Mouse (Mus musculus) forebrain, embryonic 12.5 days (tissue): ENCODE results near the gene Smim24. TPM values are rescaled to one million over a fixed set of nuclear protein-coding genes. Genes with fewer than 3 reads are reported as not detected.
A peak's percentile ranks its signal among the peaks of the same experiment; 100 is the strongest.

Experiments used
- ATAC-seq: fragments of 200-750 bp; cut with Nextera tagmentation; 2 replicates; pipeline ENCODE4 v1.8.0; 2017; ENCODE audit warnings: moderate TSS enrichment; ENCODE audit not compliant: low FRiP score
- H3K27ac ChIP-seq: fragments of 300-500 bp; sonication (generic); 2 replicates; pipeline ENCODE4 v1.5.1; 2016; ENCODE audit warnings: mild to moderate bottlenecking
- H3K27me3 ChIP-seq: fragments of 300-500 bp; sonication (generic); 2 replicates; pipeline ENCODE4 v1.6.1; 2016; ENCODE audit warnings: mild to moderate bottlenecking
- H3K36me3 ChIP-seq: fragments of 300-500 bp; sonication (generic); replicated peaks from 2 replicates; pipeline ENCODE4 v1.6.1; 2016; ENCODE audit warnings: mild to moderate bottlenecking
- H3K4me1 ChIP-seq: fragments of 300-500 bp; sonication (generic); 2 replicates; pipeline ENCODE4 v1.6.1; 2016
- H3K4me2 ChIP-seq: fragments of 300-500 bp; sonication (generic); 2 replicates; pipeline ENCODE4 v1.6.1; 2016; ENCODE audit warnings: mild to moderate bottlenecking, moderate library complexity
- H3K4me3 ChIP-seq: fragments of 300-500 bp; sonication (generic); replicated peaks from 2 replicates; pipeline ENCODE4 v1.5.1; 2016; ENCODE audit warnings: mild to moderate bottlenecking
- H3K9ac ChIP-seq: fragments of 300-500 bp; sonication (generic); 2 replicates; pipeline ENCODE4 v1.6.1; 2016; ENCODE audit warnings: mild to moderate bottlenecking
- H3K9me3 ChIP-seq: fragments of 300-500 bp; sonication (generic); 2 replicates; pipeline ENCODE4 v1.6.1; 2016
- WGBS: fragments of 180-500 bp; shearing (Covaris S2); methylation state at CpG from one replicate; pipeline ENCODE4 v1.1.7; 2016; 5-methylcytosine and 5-hydroxymethylcytosine counted together
- polyA plus RNA-seq: library from polyadenylated mRNA; unstranded; fragments of >200 nt; fragmentation: Nextera tagmentation; extraction: Ambion mirVana; gene quantifications from 2 replicates; pipeline ENCODE4 v1.2.1, GENCODE M21; 2016

Smim24 gene
- polyA plus RNA-seq, 1 experiment from 2014 or later, result 2.6 TPM

DNA sequence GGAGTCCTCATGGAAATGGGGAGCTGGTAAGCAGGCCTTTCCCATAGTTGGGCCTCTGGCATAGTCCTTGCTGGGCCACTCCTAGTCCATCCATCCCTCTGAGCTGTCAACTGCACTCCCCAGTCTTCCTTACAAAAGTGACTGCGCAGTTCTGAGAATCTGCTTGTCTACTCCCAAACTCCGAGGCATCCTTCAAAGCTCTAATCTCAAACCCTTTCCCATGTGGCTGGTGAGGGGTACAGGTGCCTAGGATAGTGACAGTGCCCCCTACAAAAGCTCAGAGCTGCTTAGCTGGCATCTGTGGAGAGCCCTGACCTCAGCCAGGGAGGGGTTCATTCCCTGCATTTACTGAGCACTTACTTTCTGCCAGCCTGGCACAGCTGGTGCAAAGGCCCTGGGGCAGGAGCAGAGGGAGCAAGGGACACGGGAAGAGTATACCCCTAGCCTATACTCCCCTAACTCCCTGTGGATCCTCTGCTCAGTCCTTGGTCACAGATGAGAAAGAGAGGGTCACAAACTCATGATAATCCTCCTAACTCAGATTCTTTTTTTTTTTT is 29.9 kb downstream of the Smim24 start:
- H3K4me1 ChIP-seq, result peaks cover 44% of the 10 kb centered on the region
- no peak for ATAC-seq
- peaks cover 63% of the 10 kb centered on the region for H3K27me3 ChIP-seq

DNA sequence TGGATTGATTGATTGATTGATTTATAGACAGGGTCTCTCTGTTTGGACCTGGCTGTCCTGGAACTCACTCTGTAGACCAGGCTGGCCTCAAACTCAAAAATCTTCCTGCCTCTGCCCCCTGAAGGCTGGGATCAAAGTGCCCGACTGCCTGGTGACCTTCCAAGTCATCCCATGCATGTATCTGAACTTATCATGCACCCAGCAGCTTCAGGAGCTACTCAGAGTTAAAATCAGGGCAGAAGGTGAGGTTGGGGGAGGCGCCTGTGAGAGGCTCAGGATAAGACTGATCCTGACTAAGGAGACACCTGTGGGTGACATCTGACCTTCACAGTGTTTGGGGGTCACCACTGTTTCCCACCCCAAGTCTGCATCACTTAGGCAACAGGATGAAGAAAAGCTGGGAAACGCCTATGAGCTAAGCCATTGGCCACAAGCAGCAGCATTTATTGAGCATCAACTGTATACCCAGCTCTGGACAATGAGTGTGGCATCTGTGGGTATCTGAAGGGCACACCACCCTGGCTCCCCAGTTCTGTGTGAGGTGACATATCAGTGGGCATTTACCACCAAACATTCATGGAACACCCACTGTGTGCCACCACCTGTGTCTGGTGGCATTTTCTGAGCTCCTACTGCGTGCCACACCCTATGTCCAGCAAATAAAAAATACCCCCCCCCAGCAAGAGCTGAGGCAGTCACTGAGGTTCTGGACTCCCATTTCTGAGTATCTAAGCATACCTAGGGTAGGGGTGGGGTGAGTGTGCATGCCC is 30.8 kb downstream of the Smim24 start:
- H3K36me3 ChIP-seq, result 0 out of 2 replicates have a peak, but pooled peaks cover 6% of the 10 kb centered on the region
- H3K9me3 ChIP-seq, result no peaks in the 10 kb centered on the region
- no peak for ATAC-seq
- no peak overlapping the region for H3K4me2 ChIP-seq
- WGBS, result 66% methylated on average over 4 of the region's 4 CpGs
- 0 out of 2 replicates have a peak overlapping the region, but pooled peaks have one; percentile 13 for H3K27ac ChIP-seq
- peaks cover 35% of the 10 kb centered on the region for H3K4me1 ChIP-seq
- no peak overlapping the region for H3K9ac ChIP-seq
- peaks cover 68% of the 10 kb centered on the region for H3K27me3 ChIP-seq
- no peak overlapping the region for H3K4me3 ChIP-seq

More for the DNA sequence above, 29.9 kb downstream of the Smim24 start:
- Histone ChIP-seq H3K9me3 (no peaks in the 10 kb centered on the region), H3K9ac (no peak overlapping the region), H3K4me3 (no peak overlapping the region), H3K36me3 (0 out of 2 replicates have a peak, but pooled peaks cover 6% of the 10 kb centered on the region), H3K27ac (no peak overlapping the region), H3K4me2 (no peak overlapping the region)
- 77% methylated on average over 3 of the region's 3 CpGs for WGBS

DNA sequence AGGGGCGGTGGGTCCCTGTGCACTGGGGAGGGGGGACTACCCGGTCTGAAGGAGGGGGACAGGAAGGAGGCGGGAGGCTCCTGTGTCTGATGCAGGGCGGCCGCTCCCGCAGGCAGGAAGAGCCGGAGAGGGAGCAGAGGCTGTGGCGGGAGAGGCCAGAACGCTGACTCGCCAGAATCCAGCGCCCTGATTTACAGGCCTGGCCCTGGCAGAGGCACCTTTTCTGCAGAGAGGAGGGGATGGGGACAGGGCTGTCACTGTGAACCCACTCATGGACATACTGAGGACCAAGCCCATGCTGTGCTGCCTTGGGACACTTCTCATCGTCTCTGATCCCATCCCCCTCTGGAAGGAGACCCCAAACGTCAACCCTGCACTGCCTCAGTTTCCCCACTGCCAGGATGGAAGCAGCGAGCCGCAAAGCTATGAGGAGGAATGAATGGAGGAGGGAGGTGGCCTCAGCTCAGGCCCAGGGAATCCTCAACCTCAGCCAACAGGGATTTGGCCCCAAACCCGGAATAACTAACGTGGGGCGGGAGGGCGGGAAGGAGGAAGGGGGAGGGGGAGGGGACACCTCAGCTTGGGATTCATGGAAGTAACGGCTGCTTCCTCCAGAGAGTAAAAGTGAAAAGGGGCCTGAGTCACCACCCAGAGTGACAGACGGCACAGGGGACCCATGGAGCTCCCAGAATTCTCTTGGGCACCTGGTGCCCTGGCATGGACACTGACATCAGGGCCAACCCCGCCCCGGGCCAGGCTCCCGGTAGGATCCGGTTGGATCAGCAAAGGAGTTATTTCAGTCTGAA is 31.6 kb downstream of the Smim24 start:
- no peak overlapping the region for H3K4me3 ChIP-seq
- no peaks in the 10 kb centered on the region for H3K9me3 ChIP-seq
- H3K4me2 ChIP-seq, result peak overlapping the region; percentile 31
- peaks cover 35% of the 10 kb centered on the region for H3K4me1 ChIP-seq
- no peak overlapping the region for H3K9ac ChIP-seq
- 0 out of 2 replicates have a peak, but pooled peaks cover 6% of the 10 kb centered on the region for H3K36me3 ChIP-seq
- WGBS, result 4% methylated on average over 21 of the region's 25 CpGs
- H3K27ac ChIP-seq, result 0 out of 2 replicates have a peak overlapping the region, but pooled peaks have one; percentile 13
- peaks cover 73% of the 10 kb centered on the region for H3K27me3 ChIP-seq
- ATAC-seq, result no peak

DNA sequence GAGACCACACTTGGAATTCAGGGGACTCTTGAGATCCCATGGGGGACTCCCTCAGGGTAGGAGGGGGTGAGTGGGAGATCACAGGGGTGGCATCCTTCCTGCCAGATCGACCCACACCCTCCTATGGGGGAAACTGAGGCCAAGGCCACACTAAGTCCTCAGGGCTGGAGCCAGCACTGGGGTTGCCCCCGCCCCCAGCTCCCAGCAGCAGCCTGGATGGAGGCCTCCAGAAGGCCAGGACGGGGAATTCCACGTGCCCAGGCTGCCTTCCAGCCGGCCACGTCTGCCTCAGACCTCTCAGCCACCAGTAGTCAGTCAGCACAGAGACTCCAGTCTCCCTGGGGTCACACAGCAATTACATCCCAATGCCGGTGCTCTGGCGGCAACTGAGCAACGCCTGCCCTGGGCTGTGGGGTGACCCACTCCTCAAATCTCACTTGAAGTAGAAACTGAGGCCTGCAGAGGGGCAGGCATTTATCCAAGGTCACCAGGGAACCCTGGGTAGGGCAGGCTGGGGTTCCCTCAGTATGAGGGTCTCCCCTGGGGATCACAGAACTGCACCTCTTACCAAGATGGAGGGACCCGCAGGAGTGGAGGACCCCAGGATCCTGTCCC is 32.5 kb downstream of the Smim24 start:
- peaks cover 70% of the 10 kb centered on the region for H3K27me3 ChIP-seq
- H3K4me3 ChIP-seq, result no peak overlapping the region
- ATAC-seq, result no peak
- peaks cover 39% of the 10 kb centered on the region for H3K4me1 ChIP-seq
- H3K9ac ChIP-seq, result 0 out of 2 replicates have a peak overlapping the region, but pooled peaks have one; percentile 9
- no peak overlapping the region for H3K27ac ChIP-seq
- peak overlapping the region; percentile 31 for H3K4me2 ChIP-seq
- WGBS, result 22% methylated on average over 10 of the region's 10 CpGs
- no peaks in the 10 kb centered on the region for H3K36me3 ChIP-seq
- H3K9me3 ChIP-seq, result no peaks in the 10 kb centered on the region

DNA sequence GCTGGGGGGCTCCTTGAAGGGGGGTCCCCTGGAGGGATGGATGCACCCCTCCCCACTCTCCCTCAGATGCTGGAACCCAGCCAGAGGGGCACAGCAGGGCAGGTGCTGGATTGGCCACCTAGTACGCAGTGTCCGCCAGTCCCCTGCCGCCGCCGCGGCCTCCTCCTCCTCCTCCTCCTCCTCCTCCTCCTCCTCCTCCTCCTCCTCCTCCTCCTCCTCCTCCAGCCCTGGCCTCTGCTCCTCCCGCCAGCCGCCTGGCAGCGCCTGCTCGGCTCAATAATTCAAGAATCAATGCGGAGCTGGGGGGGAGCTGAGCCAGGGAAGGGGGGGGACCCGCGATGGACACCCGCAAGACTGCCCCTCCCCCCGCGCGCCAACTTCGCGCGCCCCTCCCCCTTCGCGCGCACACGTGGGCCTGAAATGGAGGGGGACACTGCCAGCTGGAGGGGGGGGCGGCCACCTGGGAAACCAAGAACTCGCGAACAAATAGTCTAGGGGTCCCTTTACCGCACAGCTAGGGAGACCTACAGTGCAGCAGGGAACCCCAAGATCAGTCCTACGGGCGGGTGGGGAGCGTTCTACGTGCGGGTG is 33.3 kb downstream of the Smim24 start:
- ATAC-seq, result no peak
- Histone ChIP-seq H3K4me3 (peak overlapping the region; percentile 39), H3K9ac (peak overlapping the region; percentile 53), H3K4me1 (peaks cover 43% of the 10 kb centered on the region), H3K9me3 (no peaks in the 10 kb centered on the region), H3K27ac (no peak overlapping the region), H3K4me2 (peak overlapping the region; percentile 63), H3K27me3 (peaks cover 69% of the 10 kb centered on the region), H3K36me3 (no peaks in the 10 kb centered on the region)
- WGBS, result under 1% methylated on average over 16 of the region's 33 CpGs

DNA sequence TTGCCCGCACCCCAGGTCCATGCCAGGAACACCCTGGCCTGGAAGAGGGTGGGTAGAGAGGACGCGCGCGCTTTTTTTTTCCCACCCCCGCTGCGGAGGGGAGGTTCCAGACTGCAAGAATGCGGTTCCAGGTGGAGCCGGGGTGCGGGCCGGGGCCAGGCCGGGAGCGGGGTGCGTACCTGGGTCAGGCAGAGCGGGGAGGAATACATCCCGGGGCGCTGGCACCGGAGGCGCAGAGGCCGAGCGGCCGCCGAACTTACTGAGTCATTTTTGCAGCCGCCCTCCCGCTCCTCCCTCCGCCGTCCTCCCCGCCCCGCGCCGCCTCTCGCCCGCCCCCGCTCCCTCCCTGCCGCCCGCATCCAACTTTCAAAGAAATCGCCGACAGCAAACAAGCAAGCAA is 34.0 kb downstream of the Smim24 start:
- 3% methylated on average over 27 of the region's 38 CpGs for WGBS
- no peaks in the 10 kb centered on the region for H3K9me3 ChIP-seq
- H3K27me3 ChIP-seq, result peaks cover 77% of the 10 kb centered on the region
- H3K27ac ChIP-seq, result no peak overlapping the region
- peak overlapping the region; percentile 63 for H3K4me2 ChIP-seq
- peak overlapping the region; percentile 53 for H3K9ac ChIP-seq
- H3K36me3 ChIP-seq, result no peaks in the 10 kb centered on the region
- ATAC-seq, result no peak
- H3K4me1 ChIP-seq, result peaks cover 47% of the 10 kb centered on the region
- H3K4me3 ChIP-seq, result peak overlapping the region; percentile 39

DNA sequence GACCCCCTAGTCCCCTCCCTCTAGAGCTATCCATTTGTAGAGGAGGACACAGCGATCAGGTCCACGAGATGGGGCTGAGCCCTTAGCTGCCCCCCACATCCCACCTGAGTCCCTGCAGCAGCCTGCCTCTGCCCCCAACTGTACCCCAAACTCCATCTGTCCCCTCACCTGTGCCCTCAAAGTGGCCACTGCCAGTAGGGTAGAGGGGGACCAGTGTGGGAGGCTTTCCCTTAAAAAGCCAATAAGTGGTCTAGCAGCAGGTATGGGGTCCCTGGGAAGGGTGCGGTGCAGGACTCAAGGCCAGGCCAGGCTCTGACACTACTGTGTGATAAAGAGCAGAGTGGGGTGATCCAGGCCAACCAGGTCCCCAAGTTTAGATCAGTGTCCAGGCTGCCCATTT is 34.5 kb downstream of the Smim24 start:
- H3K4me1 ChIP-seq, result peaks cover 47% of the 10 kb centered on the region
- WGBS, result 25% methylated on average over 3 of the region's 3 CpGs
- H3K9me3 ChIP-seq, result no peaks in the 10 kb centered on the region
- no peak for ATAC-seq
- H3K36me3 ChIP-seq, result no peaks in the 10 kb centered on the region
- peak overlapping the region; percentile 63 for H3K4me2 ChIP-seq
- peaks cover 76% of the 10 kb centered on the region for H3K27me3 ChIP-seq
- no peak overlapping the region for H3K27ac ChIP-seq
- peak overlapping the region; percentile 39 for H3K4me3 ChIP-seq
- 0 out of 2 replicates have a peak overlapping the region, but pooled peaks have one; percentile 2 for H3K9ac ChIP-seq

DNA sequence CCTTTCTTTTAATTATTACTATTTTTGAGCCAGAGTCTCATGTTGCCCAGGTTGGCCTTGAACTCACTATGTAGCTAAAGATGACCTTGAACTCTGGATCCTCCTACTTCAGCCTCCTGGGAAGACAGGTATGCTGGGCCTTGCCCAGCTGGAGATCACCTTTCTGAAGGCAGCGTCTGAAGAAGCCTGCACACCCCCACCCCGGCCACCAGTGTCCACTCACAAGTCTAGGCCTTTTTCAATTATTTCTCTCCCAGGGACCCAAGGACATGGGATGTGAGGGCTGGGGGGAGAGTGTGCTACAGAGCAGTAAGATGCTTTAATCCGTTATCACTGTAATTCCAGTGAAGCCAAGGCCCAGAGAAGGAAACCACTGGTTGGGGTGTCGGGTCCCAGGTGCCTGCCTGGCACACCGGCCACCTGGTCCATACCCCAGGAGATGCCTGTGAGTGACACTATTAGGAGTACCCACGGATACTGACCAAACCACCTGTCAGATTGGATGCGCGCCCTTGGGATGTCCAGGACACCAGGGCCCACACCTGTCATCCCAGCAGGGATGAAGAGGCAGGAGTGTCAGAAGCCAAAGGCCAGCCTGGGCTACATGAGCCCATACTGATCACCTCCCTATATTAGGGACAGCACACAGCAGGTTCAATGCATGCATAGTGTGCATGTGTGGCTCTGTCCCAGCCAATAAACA is 35.1 kb downstream of the Smim24 start:
- Histone ChIP-seq H3K9me3 (no peaks in the 10 kb centered on the region), H3K4me2 (no peak overlapping the region), H3K4me3 (no peak overlapping the region), H3K36me3 (no peaks in the 10 kb centered on the region), H3K9ac (no peak overlapping the region), H3K27ac (no peak overlapping the region), H3K27me3 (peaks cover 70% of the 10 kb centered on the region), H3K4me1 (peaks cover 48% of the 10 kb centered on the region)
- no peak for ATAC-seq
- WGBS, result 78% methylated on average over 8 of the region's 8 CpGs

DNA sequence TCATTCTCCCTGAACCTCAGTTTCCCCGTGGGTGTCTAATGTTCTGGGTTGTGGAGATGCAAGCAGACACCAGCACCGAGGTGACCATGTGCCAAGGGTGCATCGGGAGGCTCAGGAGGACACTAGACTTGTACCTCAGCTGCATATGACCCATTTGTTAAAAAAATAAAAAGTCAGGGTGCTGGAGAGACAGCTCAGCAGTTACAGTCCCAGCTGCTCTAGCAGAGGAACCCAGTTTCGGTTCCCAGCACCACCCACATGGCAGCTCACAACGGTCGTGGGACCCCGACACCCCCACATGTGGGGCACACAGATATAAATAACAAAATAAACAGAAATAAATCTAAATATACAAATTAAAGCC is 35.6 kb downstream of the Smim24 start:
- Histone ChIP-seq H3K4me1 (peaks cover 53% of the 10 kb centered on the region), H3K27ac (no peak overlapping the region), H3K9ac (no peak overlapping the region), H3K27me3 (peaks cover 69% of the 10 kb centered on the region), H3K4me3 (no peak overlapping the region), H3K9me3 (no peaks in the 10 kb centered on the region), H3K4me2 (no peak overlapping the region), H3K36me3 (no peaks in the 10 kb centered on the region)
- 92% methylated on average over 7 of the region's 7 CpGs for WGBS
- no peak for ATAC-seq

DNA sequence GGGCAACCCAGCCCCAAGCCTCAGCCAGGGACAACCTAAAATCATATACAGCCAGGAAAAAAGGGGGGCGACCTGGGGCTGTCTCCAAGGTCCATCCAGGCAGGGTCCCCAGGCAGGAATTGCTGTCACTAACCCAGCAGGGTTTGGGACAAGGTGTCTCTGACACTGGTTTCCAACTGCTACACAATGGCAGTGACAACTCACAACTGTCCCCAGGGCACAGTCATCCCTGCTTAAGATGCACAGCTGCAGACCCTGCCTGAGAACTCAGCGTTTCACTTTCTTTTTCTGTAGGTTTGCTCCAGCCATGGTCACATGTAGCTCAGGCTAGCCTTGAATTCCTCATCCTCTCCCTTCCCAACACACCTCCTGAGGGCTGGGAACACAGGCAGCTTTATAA is 36.2 kb downstream of the Smim24 start:
- H3K4me3 ChIP-seq, result peak overlapping the region; percentile 76

DNA sequence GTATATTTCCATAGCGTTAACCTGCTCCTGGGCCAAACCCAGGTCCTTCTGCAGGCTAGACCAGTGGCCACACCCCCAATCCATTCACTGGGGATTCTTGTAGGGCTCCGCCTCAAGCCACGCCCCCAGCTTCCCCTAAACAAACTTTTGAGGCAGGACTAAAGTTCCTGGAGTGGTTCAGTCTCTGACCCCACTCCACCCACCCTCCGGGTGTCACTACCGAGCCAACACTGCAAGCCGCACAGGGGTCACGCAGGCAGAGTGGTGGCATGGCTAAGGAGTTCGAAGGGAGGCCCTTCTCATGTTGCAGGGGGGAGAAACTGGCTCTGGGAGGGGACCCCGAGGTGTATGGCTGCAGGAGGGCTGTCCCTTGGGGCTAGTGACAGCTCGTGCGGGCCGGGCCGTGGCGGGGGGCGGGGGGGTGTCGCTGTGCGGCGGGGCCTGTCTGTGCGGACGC is 36.8 kb downstream of the Smim24 start:
- under 1% methylated on average over 20 of the region's 20 CpGs for WGBS
- peak overlapping the region; percentile 89 for H3K27ac ChIP-seq
- no peaks in the 10 kb centered on the region for H3K9me3 ChIP-seq
- peaks cover 47% of the 10 kb centered on the region for H3K4me1 ChIP-seq
- H3K27me3 ChIP-seq, result peaks cover 57% of the 10 kb centered on the region
- peak; percentile 18 for ATAC-seq
- peak overlapping the region; percentile 89 for H3K9ac ChIP-seq
- no peaks in the 10 kb centered on the region for H3K36me3 ChIP-seq
- peak overlapping the region; percentile 93 for H3K4me2 ChIP-seq
- H3K4me3 ChIP-seq, result peak overlapping the region; percentile 76

More for the DNA sequence above, 36.2 kb downstream of the Smim24 start:
- H3K9ac ChIP-seq, result no peak overlapping the region
- H3K4me2 ChIP-seq, result peak overlapping the region; percentile 93
- peaks cover 62% of the 10 kb centered on the region for H3K27me3 ChIP-seq
- H3K27ac ChIP-seq, result no peak overlapping the region
- no peaks in the 10 kb centered on the region for H3K36me3 ChIP-seq
- 13% methylated on average over 2 of the region's 2 CpGs for WGBS
- H3K4me1 ChIP-seq, result peaks cover 53% of the 10 kb centered on the region
- H3K9me3 ChIP-seq, result no peaks in the 10 kb centered on the region
- no peak for ATAC-seq
